Mouse (Mus musculus) liver, embryonic 14.5 days (tissue): Measurements from ENCODE around the gene Anxa3. TPM values are rescaled to one million over a fixed set of nuclear protein-coding genes. Genes with fewer than 3 reads are reported as not detected.

ENCODE experiments used
- ATAC-seq: fragments of 200-750 bp; cut with Nextera tagmentation; 2 replicates; pipeline ENCODE4 v1.8.0; 2017; ENCODE audit warnings: moderate number of reproducible peaks, mild to moderate bottlenecking, moderate library complexity; ENCODE audit not compliant: insufficient read depth
- DNase-seq, 3 experiments: peaks; one replicate each; pipeline ENCODE4 v3.0.0-alpha.2; 2012 to 2013; ENCODE audit warnings: low read depth in 3 of 3, low spot score in 3 of 3
- H3K27ac ChIP-seq: fragments of 300-500 bp; sonication (generic); 2 replicates; pipeline ENCODE4 v1.5.1; 2014; ENCODE audit warnings: moderate library complexity, mild to moderate bottlenecking, control low read depth, inconsistent platforms
- H3K27me3 ChIP-seq: fragments of 300-500 bp; sonication (generic); 2 replicates; pipeline ENCODE4 v1.6.1; 2014; ENCODE audit warnings: mild to moderate bottlenecking, low read length, moderate library complexity; ENCODE audit not compliant: control insufficient read depth, insufficient read depth
- H3K36me3 ChIP-seq: fragments of 300-500 bp; sonication (generic); replicated peaks from 2 replicates; pipeline ENCODE4 v1.6.1; 2014; ENCODE audit warnings: low read depth; ENCODE audit not compliant: control insufficient read depth, insufficient read depth
- H3K4me1 ChIP-seq, 2 experiments: fragments of 200-500 bp in 1 of 2; fragments of 300-500 bp in 1 of 2; sonication (generic) in 1 of 2; replicated peaks; 2 replicates each; pipeline ENCODE4 v1.6.1; 2012 to 2014; ENCODE audit warnings: antibody characterized with exemption in 1 of 2, inconsistent platforms in 1 of 2, low read length in 1 of 2; ENCODE audit not compliant: control insufficient read depth in 2 of 2, insufficient read depth in 2 of 2
- H3K4me2 ChIP-seq: fragments of 300-500 bp; sonication (generic); 2 replicates; pipeline ENCODE4 v1.6.1; 2014; ENCODE audit warnings: low read depth, mild to moderate bottlenecking, control low read depth, moderate library complexity
- H3K4me3 ChIP-seq, 2 experiments: fragments of 200-500 bp in 1 of 2; fragments of 300-500 bp in 1 of 2; sonication (generic) in 1 of 2; 2 replicates each; pipeline ENCODE4 v1.5.1; 2012 to 2014; ENCODE audit warnings: low read depth in 2 of 2, low read length in 2 of 2, mild to moderate bottlenecking in 2 of 2, control low read depth in 1 of 2, inconsistent platforms in 1 of 2, moderate library complexity in 1 of 2; ENCODE audit not compliant: insufficient read depth in 1 of 2
- H3K9ac ChIP-seq: fragments of 300-500 bp; sonication (generic); replicated peaks from 2 replicates; pipeline ENCODE4 v1.6.1; 2014; ENCODE audit warnings: mild to moderate bottlenecking, control low read depth, moderate library complexity
- H3K9me3 ChIP-seq: fragments of 300-500 bp; sonication (generic); 2 replicates; pipeline ENCODE4 v1.6.1; 2016; ENCODE audit warnings: low read length, mixed read lengths; ENCODE audit not compliant: control insufficient read depth
- CTCF ChIP-seq: IDR thresholded peaks from 2 replicates; pipeline ENCODE4 v1.5.1; 2016; ENCODE audit warnings: antibody characterized with exemption, low read depth, control low read depth
- EP300 ChIP-seq: IDR thresholded peaks from 2 replicates; pipeline ENCODE4 v1.6.1; 2016; ENCODE audit warnings: antibody characterized with exemption, low read depth
- WGBS: fragments of 180-500 bp; shearing (Covaris S2); extraction: QIAGEN DNeasy Blood & Tissue Kit; methylation state at CpG from one replicate; pipeline ENCODE4 v1.1.7; 2014; ENCODE audit not compliant: insufficient replicate concordance; 5-methylcytosine and 5-hydroxymethylcytosine counted together
- polyA plus RNA-seq, 2 experiments: library from polyadenylated mRNA; depleted of rRNA in 1 of 2; stranded (reverse) in 1 of 2; unstranded in 1 of 2; fragments of >200 nt; fragmentation: Nextera tagmentation in 1 of 2; extraction: Ambion mirVana in 1 of 2; gene quantifications; 2 replicates each; pipeline versions ENCODE4 v1.2.1 to v1.2.3; 2012 to 2014

Anxa3 gene
- polyA plus RNA-seq, 2 experiments: 9.6 to 16.3 TPM

GRCm38 (mm10) chr5:96827176-96827575 is 34.0 kb downstream of the Anxa3 start:
- DNase-seq: no peak
- Histone ChIP-seq H3K4me3 (no peak overlapping the region), H3K27ac (no peak overlapping the region), H3K9ac (no peak overlapping the region), H3K9me3 (no peaks in the 10 kb centered on the region), H3K4me2 (no peak overlapping the region), H3K36me3 (no peaks in the 10 kb centered on the region), H3K27me3 (no peaks in the 10 kb centered on the region), H3K4me1 (no peaks in the 10 kb centered on the region)
- WGBS: 50% methylated on average over 1 of the region's 1 CpGs
- no peak for ATAC-seq
- TF ChIP-seq EP300 (no peak), CTCF (no peak)

GRCm38 (mm10) chr5:96834338-96834737 is 41.2 kb downstream of the Anxa3 start:
- Histone ChIP-seq H3K4me2 (no peak overlapping the region), H3K4me3 (no peak overlapping the region), H3K27ac (no peak overlapping the region), H3K36me3 (no peaks in the 10 kb centered on the region), H3K4me1 (no peaks in the 10 kb centered on the region), H3K27me3 (no peaks in the 10 kb centered on the region), H3K9ac (no peak overlapping the region), H3K9me3 (no peaks in the 10 kb centered on the region)
- DNase-seq: no peak
- TF ChIP-seq EP300: no peak
- TF ChIP-seq CTCF: no peak
- ATAC-seq: no peak
- WGBS: 67% methylated on average over 5 of the region's 5 CpGs

GRCm38 (mm10) chr5:96847986-96848385 is 54.8 kb downstream of the Anxa3 start:
- H3K27ac ChIP-seq: no peak overlapping the region
- DNase-seq: no peak
- no peaks in the 10 kb centered on the region for H3K27me3 ChIP-seq
- no peak for TF ChIP-seq CTCF
- TF ChIP-seq EP300: no peak
- H3K4me2 ChIP-seq: no peak overlapping the region
- no peak overlapping the region for H3K4me3 ChIP-seq
- ATAC-seq: no peak
- no peak overlapping the region for H3K9ac ChIP-seq
- peaks cover 0 to 6% of the 10 kb centered on the region in 2 experiments; a peak in 2 of 4 replicates for H3K4me1 ChIP-seq
- no peaks in the 10 kb centered on the region for H3K36me3 ChIP-seq
- H3K9me3 ChIP-seq: no peaks in the 10 kb centered on the region

- ATAC-seq (no peak), DNase-seq (no peak)
- no peaks in the 10 kb centered on the region for H3K9me3 ChIP-seq
- peaks cover 0 to 6% of the 10 kb centered on the region in 2 experiments; a peak in 2 of 4 replicates for H3K4me1 ChIP-seq
- WGBS: 70% methylated on average over 3 of the region's 3 CpGs
- no peaks in the 10 kb centered on the region for H3K27me3 ChIP-seq
- no peak overlapping the region for H3K9ac ChIP-seq
- TF ChIP-seq CTCF (no peak), EP300 (no peak)
- no peaks in the 10 kb centered on the region for H3K36me3 ChIP-seq
- H3K27ac ChIP-seq: no peak overlapping the region
- no peak overlapping the region for H3K4me2 ChIP-seq
- no peak overlapping the region for H3K4me3 ChIP-seq
These were observed 55.2 kb downstream of the Anxa3 start for GRCm38 (mm10) chr5:96848386-96848785.

GRCm38 (mm10) chr5:96849232-96849631 is 56.1 kb downstream of the Anxa3 start:
- H3K9ac ChIP-seq: no peak overlapping the region
- ATAC-seq: no peak
- H3K4me2 ChIP-seq: no peak overlapping the region
- no peaks in the 10 kb centered on the region for H3K9me3 ChIP-seq
- TF ChIP-seq CTCF: no peak
- no peak for TF ChIP-seq EP300
- DNase-seq: no peak
- H3K36me3 ChIP-seq: no peaks in the 10 kb centered on the region
- H3K4me3 ChIP-seq: no peak overlapping the region
- no peak overlapping the region for H3K27ac ChIP-seq
- H3K27me3 ChIP-seq: no peaks in the 10 kb centered on the region
- H3K4me1 ChIP-seq: peaks cover 0 to 6% of the 10 kb centered on the region in 2 experiments; a peak in 2 of 4 replicates
- 51% methylated on average over 3 of the region's 3 CpGs for WGBS

GRCm38 (mm10) chr5:96853451-96853850 is 60.3 kb downstream of the Anxa3 start:
- H3K27ac ChIP-seq: no peak overlapping the region
- TF ChIP-seq CTCF (no peak), EP300 (no peak)
- no peak for DNase-seq
- no peaks in the 10 kb centered on the region for H3K36me3 ChIP-seq
- H3K27me3 ChIP-seq: no peaks in the 10 kb centered on the region
- ATAC-seq: no peak
- H3K4me3 ChIP-seq: no peak overlapping the region
- no peak overlapping the region for H3K9ac ChIP-seq
- peaks cover 0 to 6% of the 10 kb centered on the region in 2 experiments; a peak in 2 of 4 replicates for H3K4me1 ChIP-seq
- H3K9me3 ChIP-seq: no peaks in the 10 kb centered on the region
- H3K4me2 ChIP-seq: no peak overlapping the region
- 73% methylated on average over 3 of the region's 3 CpGs for WGBS
